Mouse (Mus musculus) brain, embryonic 14.5 days (tissue): ENCODE results near the gene Cers6. TPM values are rescaled to one million over a fixed set of nuclear protein-coding genes. Genes with fewer than 3 reads are reported as not detected.

Source experiments
- DNase-seq: peaks from one replicate; pipeline ENCODE4 v3.0.0-alpha.2; 2011; ENCODE audit warnings: low read depth
- CTCF ChIP-seq: fragments of 200-500 bp; IDR thresholded peaks from 2 replicates; pipeline ENCODE4 v1.5.1; 2012; ENCODE audit warnings: inconsistent platforms, mild to moderate bottlenecking, moderate library complexity, borderline replicate concordance; ENCODE audit not compliant: insufficient read depth, insufficient read length; ENCODE audit errors: extremely low read depth
- POLR2A ChIP-seq: fragments of 200-500 bp; IDR thresholded peaks from 2 replicates; pipeline ENCODE4 v1.6.1; 2012; ENCODE audit warnings: mild to moderate bottlenecking, inconsistent platforms, borderline replicate concordance; ENCODE audit not compliant: poor library complexity, insufficient read depth, insufficient read length, severe bottlenecking; ENCODE audit errors: extremely low read depth
- polyA plus RNA-seq: library from polyadenylated mRNA; depleted of rRNA; stranded (reverse); fragments of >200 nt; gene quantifications from 2 replicates; pipeline ENCODE4 v1.2.3, GENCODE M21; 2012

The Cers6 gene
- polyA plus RNA-seq, 1 experiment, result 45.0 TPM

DNA sequence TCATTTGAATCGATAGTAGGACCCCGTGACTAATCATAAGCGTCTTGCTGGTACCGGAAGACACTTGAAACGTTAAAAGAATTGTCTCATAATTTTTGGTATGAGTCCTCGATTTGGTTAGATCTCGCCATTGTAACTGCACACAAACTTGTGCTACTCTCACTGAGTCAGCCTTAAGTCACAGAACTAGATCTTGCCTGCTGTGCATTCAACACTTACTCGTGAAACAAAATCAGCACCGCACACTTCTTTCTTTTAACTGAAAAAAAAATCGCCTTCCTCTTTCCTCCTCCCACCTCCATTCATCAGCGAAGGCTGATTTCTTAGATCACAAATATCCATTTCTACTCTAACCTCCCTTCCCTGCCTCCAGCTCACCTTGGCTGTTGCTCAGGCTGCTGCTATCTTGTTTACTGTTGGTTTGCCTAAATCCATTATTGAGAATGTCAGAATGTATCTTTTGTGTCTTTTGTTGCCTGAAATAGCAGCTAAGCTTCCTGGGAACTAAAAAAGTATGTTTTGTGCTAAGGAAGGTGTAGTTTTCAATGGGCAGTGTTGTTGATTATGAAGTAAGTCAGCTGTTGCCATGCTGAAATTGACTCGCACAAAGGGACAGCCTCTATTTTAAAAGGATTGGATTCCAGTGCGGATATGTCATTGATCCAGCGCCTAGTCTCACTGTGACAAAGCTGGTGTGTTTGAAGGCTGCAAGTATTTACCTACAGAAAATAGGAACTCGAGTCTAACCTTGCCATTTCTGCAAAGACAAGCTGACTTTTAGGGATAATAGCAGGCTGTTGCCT, 1.4 kb downstream of the Cers6 start:
- DNase-seq, result peak; percentile 60
- TF ChIP-seq POLR2A (no peak), CTCF (no peak)

DNA sequence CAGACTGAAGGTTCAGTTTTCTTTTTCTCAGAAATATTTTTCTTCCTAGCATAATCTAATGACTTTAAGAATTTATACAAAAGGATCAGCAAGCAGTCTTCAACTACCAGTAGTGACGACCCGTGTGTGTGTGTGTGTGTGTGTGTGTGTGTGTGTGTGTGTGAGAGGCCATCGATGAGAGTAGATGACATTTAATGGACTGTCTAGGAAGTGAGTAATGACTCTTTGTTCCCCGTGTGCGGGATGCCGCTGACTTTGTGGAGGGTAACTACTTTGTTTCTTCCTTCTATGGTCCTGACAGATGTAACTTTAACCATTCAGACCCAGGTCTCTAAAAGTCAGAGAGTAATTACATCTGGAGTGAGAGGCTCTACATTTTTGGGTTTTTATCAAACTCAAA, 2.3 kb downstream of the Cers6 start:
- no peak for DNase-seq
- TF ChIP-seq CTCF, result no peak
- no peak for TF ChIP-seq POLR2A

DNA sequence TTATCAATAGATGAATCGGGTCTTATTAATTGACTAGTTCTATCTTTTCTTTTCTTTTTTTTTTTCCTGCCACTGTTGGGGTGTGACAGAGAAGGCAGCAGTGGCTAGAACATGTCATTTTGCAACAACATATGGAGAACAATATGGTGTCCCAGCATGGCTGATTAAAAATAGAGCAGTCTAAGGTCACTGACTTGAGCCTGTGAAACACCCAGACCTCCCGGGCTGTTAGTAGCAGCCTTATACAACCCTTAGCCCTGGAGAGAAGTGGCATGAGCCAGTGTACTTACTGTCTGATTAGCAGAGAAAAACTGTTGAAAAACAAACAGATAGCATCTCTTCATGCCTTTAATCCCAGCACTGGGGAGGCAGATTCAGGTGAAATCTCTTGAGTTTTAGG, 3.1 kb downstream of the Cers6 start:
- no peak for DNase-seq
- no peak for TF ChIP-seq POLR2A
- TF ChIP-seq CTCF, result no peak

DNA sequence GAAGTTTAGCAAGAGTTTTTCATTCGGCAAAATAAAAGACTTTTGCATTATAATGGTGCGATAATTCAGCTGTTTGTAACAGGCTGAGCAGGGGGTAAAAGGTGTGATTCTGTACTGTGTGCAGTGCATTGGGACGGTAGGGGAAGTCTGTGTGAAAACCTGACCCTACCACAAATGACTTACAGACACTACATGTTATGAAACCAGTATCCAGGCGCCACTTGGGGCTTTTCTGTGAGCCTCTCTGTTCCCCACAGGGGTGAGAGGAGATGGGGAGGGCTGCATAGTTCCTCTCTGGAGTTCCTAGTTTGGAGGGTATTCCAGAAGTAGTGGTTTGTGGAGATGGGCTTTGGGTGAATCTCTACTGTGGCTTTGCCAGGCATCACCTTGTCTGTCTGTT, 5.9 kb downstream of the Cers6 start:
- no peak for DNase-seq
- TF ChIP-seq POLR2A, result no peak
- no peak for TF ChIP-seq CTCF

DNA sequence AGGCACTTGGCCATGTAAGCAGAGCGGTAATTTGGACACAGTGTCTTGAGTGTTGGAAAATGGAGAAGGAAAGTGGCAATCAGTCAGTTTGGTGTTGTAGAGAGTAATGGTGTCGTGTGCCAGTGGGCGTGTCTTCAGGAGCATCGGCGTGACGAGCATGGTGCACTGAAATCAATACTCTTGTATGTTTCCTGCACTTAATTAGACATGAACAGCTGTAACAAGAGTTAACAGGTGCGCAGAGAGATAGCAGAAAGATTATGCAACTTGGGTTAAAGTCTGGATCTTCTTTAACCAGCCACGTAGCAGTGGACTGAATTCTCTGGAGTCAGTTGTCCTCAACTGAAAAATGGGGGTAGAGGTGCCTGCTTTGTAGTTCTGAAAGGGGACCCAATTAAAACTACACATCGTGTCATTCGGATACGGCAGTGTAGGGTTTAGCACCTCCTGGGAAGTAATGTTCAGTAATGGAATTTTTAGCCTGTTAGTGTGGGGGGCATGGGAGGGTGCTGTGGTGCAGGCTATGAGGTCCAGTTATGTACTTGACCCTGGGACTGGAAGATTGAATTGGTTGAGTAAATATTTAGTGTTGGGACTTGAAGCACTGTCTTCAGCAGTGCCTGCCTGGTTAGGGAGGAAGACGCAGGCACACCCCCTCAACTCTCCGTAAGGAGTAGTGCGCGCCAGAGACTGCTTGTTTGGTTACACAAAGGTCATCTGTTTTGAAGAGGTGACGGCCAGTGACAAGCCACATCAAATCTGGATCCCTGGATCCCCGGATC, 9.9 kb downstream of the Cers6 start:
- TF ChIP-seq POLR2A (no peak), CTCF (no peak)
- no peak for DNase-seq

DNA sequence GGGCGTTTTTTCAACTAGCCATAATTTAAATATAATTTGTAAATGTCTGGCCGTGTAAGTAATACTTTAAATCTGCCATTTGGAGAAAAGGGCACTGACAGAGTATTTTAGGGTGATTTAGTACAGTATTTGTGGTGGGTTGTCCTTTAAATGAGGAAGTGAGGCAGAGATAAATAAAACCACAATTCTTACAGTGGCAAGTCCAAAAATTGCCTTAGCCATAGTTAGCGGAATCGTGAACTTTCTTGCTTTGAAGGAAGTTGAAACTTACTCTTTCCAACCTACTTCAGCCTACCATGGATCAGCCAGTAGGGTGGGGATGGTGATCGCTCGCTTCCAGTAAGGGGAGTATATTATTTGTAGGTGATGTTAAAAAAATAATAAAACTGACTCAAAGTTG, 11.8 kb downstream of the Cers6 start:
- TF ChIP-seq CTCF, result no peak
- no peak for TF ChIP-seq POLR2A
- no peak for DNase-seq

DNA sequence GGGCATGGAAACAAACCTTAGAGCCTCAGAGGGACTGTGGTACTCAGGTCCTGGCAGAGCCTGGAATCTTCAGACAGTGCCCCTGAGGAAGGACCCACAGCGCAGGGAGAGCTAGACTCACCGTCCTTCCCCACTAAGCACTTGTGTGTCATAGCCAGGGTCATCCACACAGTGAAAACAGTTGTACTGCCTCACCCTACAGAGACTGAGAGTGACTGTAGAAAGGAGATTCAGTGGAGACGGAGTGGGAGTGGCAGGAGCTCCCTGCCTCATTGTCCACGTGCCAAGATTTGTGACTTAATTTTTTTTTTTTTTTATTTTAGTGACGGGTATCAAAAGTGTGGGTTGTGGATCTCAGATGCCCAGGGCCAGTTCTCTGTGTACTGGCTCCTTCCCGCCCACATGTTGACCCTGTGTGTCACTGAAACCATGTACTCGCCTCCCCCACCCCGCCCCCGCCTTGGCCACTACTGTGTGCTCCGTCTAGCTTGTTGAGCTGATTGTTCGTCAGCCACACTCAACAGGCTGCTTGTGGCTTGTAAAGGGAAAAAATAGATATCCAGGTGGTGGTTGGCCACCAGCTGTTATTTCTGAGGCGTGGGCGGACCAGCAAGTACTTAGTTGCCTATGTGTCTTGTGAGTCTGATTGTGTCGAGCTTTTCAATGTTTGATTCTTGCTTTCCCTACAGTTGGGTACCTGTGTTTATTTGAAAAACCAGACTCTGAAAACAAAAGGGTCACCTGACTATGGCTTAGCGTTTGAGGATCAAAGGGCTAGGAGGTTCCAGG, 12.6 kb downstream of the Cers6 start:
- no peak for DNase-seq
- TF ChIP-seq POLR2A, result no peak
- no peak for TF ChIP-seq CTCF

DNA sequence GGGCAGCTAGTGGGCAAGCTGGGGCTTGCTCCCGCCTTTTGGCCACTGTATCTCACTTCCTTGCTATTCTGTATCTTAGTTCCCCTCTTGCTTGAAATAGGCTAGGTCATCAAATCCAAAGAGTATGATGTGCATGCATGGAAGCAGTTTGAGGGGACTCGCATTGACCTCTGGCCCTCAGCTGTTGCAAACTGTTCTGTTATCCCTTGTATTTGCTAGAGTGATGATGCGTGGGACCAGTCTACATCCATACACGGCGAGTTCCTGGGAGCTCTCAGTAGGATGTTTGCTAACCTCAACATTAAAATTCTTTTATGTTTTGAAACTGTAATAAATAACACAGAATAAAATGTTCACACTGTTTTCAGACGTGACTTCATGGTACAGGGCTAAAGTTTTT, 13.3 kb downstream of the Cers6 start:
- no peak for DNase-seq
- TF ChIP-seq CTCF (no peak), POLR2A (no peak)

DNA sequence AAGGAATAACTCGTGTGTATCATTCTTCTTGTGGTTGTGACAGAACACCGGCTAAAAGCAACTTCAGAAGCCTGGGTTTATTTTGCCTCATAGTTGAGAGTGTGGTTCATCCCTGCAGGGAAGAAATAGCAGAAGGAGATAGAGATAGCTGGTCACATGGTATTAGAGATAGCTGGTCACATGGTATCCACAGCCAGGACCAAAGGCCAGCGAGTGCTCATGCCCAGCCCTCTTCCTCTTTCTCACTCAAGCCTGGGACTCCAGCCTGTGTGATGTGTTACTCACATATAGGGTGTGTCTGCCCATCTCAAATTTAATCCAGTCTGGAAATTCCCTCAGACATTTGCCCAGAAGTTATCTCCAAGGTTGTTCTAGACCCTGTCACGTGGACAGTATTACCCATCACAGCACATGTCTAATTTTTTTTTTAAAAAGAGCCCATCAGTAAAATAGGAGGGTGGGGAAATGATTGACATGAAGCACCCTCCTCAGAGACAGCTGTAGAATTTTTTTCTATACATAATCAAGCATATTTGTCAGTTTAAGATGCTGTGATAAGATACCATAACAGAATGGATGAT, 17.9 kb downstream of the Cers6 start:
- TF ChIP-seq POLR2A, result no peak
- no peak for TF ChIP-seq CTCF
- no peak for DNase-seq

DNA sequence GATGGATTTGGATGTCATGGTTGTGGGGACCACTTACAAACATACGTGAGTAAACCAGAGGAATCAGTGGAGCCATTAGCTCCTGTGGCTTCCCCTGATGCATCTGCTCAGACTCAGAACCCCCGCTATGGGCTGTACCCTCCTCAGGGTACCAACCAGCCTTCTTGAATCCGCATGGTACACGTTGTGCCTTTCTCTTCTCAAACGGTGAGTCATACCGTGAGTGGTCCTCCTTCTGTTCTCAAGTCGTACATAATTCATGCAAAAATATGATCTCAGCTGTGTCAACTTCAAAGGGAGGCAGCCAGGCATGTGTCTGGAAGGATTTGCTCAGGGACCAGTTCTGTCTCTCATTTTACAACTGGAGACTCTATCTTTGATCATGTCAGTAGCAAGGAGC, 23.3 kb downstream of the Cers6 start:
- TF ChIP-seq CTCF (no peak), POLR2A (no peak)
- peak; percentile 50 for DNase-seq

DNA sequence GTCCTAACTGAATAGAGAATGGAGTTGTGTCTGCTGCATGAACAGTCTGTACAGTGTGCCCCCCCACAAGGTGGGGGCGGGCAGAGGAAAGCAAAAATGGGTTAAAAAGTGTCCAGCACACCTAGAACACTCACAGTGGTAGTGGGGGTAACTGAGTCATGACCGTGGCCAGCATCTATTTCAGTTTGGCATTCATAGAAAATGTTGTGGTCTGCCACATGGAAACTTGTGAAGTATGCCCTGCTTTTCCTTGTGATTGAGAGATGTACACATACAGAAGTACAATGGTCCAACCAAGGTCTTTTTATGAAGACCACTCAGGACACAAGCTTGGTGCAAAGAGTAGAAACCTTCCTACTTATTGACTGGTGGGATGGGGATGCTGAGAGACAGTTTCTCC, 24.0 kb downstream of the Cers6 start:
- DNase-seq, result no peak
- TF ChIP-seq POLR2A, result no peak
- no peak for TF ChIP-seq CTCF
